Mouse (Mus musculus): ENCODE data around the gene Espn. TPM values are rescaled to one million over a fixed set of nuclear protein-coding genes. Genes with fewer than 3 reads are reported as not detected.

Gene Espn
- polyA plus RNA-seq, 1 experiment = 87.1 TPM

DNA sequence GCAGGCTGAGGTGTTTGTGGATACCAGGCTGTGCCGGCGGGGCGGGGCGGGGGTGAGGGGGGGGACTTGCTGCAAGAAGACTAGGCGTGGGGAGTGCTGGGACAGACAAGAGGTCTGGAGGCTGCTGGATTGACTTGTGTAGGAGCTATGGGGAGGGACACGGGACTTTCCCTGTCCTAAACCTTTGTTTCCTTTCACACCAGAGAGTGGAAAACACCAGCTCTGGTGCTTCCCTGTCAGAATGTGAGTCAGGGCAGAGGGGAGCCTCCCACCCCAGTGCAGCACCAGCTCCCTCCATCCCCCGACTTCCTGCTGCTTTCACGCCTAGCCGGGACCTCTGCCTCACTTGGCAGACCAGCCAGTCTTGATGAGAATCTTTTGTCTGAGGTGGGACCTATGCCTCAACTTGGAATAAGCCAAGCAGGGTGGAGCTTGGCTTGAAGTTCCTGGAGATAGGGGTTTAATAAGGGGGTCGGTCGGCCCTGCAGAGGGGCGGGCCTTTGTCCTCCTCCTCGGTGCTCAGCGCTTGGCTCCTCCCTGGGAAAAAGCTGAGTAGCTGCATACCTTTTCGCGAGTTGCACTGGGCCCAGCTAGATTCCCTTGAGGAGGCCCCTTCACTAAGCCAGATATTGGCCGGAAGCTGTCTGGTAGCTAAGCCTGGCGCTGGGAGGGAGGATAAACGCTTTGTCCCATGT, 33.5 kb upstream of the Espn start:
- Histone ChIP-seq H3K27me3 (ENCODE audit: control insufficient read depth, insufficient read depth, low read length) (no peaks in the 10 kb centered on the region), H3K36me3 (ENCODE audit: control insufficient read depth, insufficient read depth, low read length) (no peaks in the 10 kb centered on the region), H3K4me1 (ENCODE audit: control insufficient read depth, insufficient read depth, low read length) (no peaks in the 10 kb centered on the region; the same call in 1 of the 2 replicates), H3K27ac (ENCODE audit: control insufficient read depth, insufficient read depth, low read depth, low read length) (no peak overlapping the region), H3K4me3 (ENCODE audit: control insufficient read depth, low read depth, low read length) (no peak overlapping the region)
- no peak for TF ChIP-seq POLR2A (IDR thresholded peaks at IDR 0.05; ENCODE audit: control insufficient read depth, low read depth, low read length)
- no peak for TF ChIP-seq CTCF (IDR thresholded peaks at IDR 0.05; ENCODE audit: control insufficient read depth, insufficient read depth, insufficient replicate concordance, low read depth, low read length)

DNA sequence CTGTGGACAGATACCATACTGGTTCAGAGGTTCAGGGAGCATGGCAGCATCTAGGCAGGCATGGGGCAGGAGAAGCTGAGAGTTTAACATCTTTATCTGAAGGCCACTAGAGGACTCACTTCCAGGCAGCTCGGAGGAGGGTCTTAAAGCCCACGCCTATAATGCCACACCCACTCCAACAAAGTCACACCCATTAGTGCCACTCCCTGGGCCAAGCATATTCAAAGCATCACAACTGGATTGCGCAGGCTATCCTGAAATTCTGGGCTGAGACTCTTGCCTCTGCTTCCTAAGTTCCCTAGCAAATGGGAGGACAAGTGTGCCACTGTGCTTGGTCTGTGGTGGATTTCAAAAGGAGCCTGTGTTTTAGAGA, 33.0 kb upstream of the Espn start:
- H3K27me3 ChIP-seq (ENCODE audit: control insufficient read depth, insufficient read depth, low read length) = no peaks in the 10 kb centered on the region
- H3K27ac ChIP-seq (ENCODE audit: control insufficient read depth, insufficient read depth, low read depth, low read length) = no peak overlapping the region
- H3K36me3 ChIP-seq (ENCODE audit: control insufficient read depth, insufficient read depth, low read length) = no peaks in the 10 kb centered on the region
- no peak overlapping the region for H3K4me3 ChIP-seq (ENCODE audit: control insufficient read depth, low read depth, low read length)
- H3K4me1 ChIP-seq (ENCODE audit: control insufficient read depth, insufficient read depth, low read length) = no peaks in the 10 kb centered on the region; the same call in 1 of the 2 replicates
- TF ChIP-seq CTCF (IDR thresholded peaks at IDR 0.05; ENCODE audit: control insufficient read depth, insufficient read depth, insufficient replicate concordance, low read depth, low read length) = no peak
- no peak for TF ChIP-seq POLR2A (IDR thresholded peaks at IDR 0.05; ENCODE audit: control insufficient read depth, low read depth, low read length)

DNA sequence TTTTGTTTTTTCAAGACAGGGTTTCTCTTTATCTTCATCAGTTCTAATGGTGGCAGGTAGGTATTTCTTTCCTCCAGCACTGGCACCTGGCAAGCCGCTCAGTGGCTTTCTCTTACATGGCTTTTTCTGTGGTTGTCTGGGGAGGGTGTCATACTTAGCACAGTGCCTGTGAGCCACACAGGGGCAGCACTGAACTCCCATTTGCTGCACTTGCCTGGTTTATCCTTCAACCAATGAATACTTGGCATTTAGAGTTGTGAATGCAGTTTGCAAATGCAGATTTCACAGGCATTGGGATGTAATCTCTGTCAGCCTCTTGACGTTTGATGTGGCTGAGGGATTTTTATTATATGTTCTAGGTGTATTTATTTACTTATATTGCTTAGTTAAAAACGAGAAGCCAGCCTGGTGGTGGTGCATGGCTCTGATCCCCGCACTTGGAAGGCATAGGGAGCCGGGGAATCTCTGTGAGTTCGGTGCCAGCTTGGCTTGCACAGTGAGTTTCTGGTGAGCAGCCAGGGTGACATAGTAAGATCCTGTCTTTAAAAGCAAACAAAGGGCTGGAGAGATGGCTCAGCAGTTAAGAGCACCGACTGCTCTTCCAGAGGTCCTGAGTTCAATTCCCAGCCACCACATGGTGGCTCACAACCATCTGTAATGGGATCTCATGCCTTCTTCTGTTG, 32.3 kb upstream of the Espn start:
- H3K27ac ChIP-seq (ENCODE audit: control insufficient read depth, insufficient read depth, low read depth, low read length) = no peak overlapping the region
- TF ChIP-seq CTCF (IDR thresholded peaks at IDR 0.05; ENCODE audit: control insufficient read depth, insufficient read depth, insufficient replicate concordance, low read depth, low read length) (no peak), POLR2A (IDR thresholded peaks at IDR 0.05; ENCODE audit: control insufficient read depth, low read depth, low read length) (no peak)
- H3K4me3 ChIP-seq (ENCODE audit: control insufficient read depth, low read depth, low read length) = no peak overlapping the region
- no peaks in the 10 kb centered on the region for H3K27me3 ChIP-seq (ENCODE audit: control insufficient read depth, insufficient read depth, low read length)
- H3K4me1 ChIP-seq (ENCODE audit: control insufficient read depth, insufficient read depth, low read length) = peaks cover under 1% of the 10 kb centered on the region; the same call in 1 of the 2 replicates
- H3K36me3 ChIP-seq (ENCODE audit: control insufficient read depth, insufficient read depth, low read length) = no peaks in the 10 kb centered on the region

- TF ChIP-seq CTCF (IDR thresholded peaks at IDR 0.05; ENCODE audit: control insufficient read depth, insufficient read depth, insufficient replicate concordance, low read depth, low read length) = no peak
- no peak for TF ChIP-seq POLR2A (IDR thresholded peaks at IDR 0.05; ENCODE audit: control insufficient read depth, low read depth, low read length)
- no peak overlapping the region for H3K4me3 ChIP-seq (ENCODE audit: control insufficient read depth, low read depth, low read length)
- H3K27me3 ChIP-seq (ENCODE audit: control insufficient read depth, insufficient read depth, low read length) = no peaks in the 10 kb centered on the region
- H3K36me3 ChIP-seq (ENCODE audit: control insufficient read depth, insufficient read depth, low read length) = no peaks in the 10 kb centered on the region; the same call in 1 of the 2 replicates
- peaks cover 14% of the 10 kb centered on the region for H3K4me1 ChIP-seq (ENCODE audit: control insufficient read depth, insufficient read depth, low read length)
- H3K27ac ChIP-seq (ENCODE audit: control insufficient read depth, insufficient read depth, low read depth, low read length) = no peak overlapping the region
These were observed 30.0 kb upstream of the Espn start for GRCm38 (mm10) chr4:152182205-152182604.

DNA sequence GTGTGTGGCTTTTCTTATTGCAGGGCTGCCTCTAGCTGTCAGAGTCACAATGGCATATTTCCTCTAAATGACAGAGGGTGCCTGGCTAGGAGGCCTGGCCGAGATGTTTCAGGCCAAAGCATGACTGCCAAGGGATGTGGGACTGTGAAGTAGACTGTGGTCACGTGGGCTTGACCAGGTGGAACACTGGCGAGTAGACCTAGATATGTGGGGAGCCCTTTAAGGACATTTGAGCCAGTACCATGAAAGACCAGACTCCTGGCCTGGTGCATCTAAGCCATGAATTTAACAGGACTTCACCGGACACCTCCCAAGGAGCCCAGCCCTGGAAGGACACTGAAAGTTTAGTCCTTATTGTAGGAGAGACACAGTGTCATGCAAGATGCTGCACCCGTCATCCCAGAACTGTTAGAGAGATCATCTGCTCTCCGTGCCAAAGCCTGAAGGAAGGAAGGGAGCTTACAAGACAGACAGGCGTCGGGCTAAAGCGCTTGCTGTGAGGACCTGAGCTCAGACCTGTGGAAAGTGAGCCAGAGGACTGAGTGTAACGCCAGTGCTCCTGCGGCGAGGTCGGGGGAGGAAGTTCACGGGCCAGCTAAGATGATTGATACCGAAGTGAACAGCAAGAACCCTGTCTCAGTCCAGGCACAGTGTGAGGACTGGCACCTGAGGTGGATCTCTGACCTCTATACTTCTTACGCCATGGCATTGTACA, 27.9 kb upstream of the Espn start:
- Histone ChIP-seq H3K27ac (ENCODE audit: control insufficient read depth, insufficient read depth, low read depth, low read length) (no peak overlapping the region), H3K36me3 (ENCODE audit: control insufficient read depth, insufficient read depth, low read length) (no peaks in the 10 kb centered on the region; the same call in 1 of the 2 replicates), H3K4me3 (ENCODE audit: control insufficient read depth, low read depth, low read length) (no peak overlapping the region), H3K4me1 (ENCODE audit: control insufficient read depth, insufficient read depth, low read length) (peaks cover 16% of the 10 kb centered on the region), H3K27me3 (ENCODE audit: control insufficient read depth, insufficient read depth, low read length) (no peaks in the 10 kb centered on the region)
- TF ChIP-seq CTCF (IDR thresholded peaks at IDR 0.05; ENCODE audit: control insufficient read depth, insufficient read depth, insufficient replicate concordance, low read depth, low read length) = no peak
- no peak for TF ChIP-seq POLR2A (IDR thresholded peaks at IDR 0.05; ENCODE audit: control insufficient read depth, low read depth, low read length)

DNA sequence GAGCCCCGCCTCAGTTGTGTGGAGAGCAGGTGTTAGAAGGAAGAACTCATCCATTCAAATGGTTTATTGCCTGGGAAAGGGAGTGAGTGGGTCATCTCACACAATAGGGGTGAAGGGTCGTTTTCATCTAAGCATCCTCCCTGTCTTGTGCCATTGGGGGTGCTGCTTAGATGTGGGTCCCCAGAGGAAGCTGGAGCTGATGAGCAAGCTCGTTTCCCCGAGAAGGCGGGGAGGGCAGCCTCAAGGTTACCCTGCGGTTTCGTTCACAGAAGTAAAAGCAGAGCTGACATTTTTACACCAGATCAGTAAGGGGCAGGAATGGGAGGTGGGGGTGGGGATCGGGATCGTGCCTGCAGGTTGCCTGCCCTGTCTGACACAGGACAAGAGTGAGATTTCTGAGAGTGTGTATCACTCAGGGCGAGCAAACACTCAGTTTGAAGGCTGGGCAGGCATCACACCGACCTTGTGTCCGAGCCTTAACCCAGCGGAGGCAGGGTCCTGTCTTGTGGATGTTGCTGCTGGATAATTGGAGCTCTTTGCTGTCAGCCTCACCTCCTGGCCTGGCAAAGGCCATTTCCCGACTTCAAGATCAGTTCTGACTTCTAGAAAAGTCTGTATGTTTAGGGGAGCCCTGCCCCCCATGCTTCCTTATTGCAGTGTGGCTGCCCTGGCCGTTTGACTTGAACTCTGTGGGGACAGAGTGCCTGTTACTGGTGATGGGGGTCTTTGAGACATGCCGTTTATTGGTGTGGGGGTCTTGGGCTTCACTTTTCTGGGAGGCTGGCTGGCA, 26.9 kb upstream of the Espn start:
- H3K4me3 ChIP-seq (ENCODE audit: control insufficient read depth, low read depth, low read length) = peak overlapping the region; percentile 99
- TF ChIP-seq POLR2A (IDR thresholded peaks at IDR 0.05; ENCODE audit: control insufficient read depth, low read depth, low read length) (no peak), CTCF (IDR thresholded peaks at IDR 0.05; ENCODE audit: control insufficient read depth, insufficient read depth, insufficient replicate concordance, low read depth, low read length) (no peak)
- H3K4me1 ChIP-seq (ENCODE audit: control insufficient read depth, insufficient read depth, low read length) = peaks cover 16% of the 10 kb centered on the region
- no peaks in the 10 kb centered on the region; the same call in 1 of the 2 replicates for H3K36me3 ChIP-seq (ENCODE audit: control insufficient read depth, insufficient read depth, low read length)
- H3K27ac ChIP-seq (ENCODE audit: control insufficient read depth, insufficient read depth, low read depth, low read length) = peak overlapping the region; percentile 95
- H3K27me3 ChIP-seq (ENCODE audit: control insufficient read depth, insufficient read depth, low read length) = no peaks in the 10 kb centered on the region
